Mouse (Mus musculus): ENCODE measurements at regions not wholly inside any gene's neighbourhood (a gene's known extent, or its start where the extent isn't known, plus 50 kb on each side); places are given as distances from the start of the nearest gene placed in this dataset.

DNA sequence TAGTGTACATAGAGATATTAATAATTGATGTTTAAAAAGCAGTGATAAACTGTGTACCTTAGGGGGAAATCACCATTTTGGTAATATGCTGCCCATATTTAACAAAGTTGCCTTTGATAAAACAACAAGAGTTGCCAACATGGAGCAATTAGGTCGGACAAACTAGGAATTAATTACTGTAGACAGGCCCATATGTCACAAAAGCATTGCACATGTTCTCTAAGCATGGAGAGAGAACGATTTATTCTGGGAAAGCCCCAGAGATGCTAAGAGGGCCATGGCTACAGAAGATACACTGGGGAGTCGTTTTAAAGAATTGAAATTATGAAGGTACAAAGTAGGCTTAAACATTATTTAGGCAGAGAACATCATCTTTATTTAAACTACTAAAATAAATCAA is 921.8 kb downstream of the Stpg2 start:
- Histone ChIP-seq H3K4me3 (replicated peaks; ENCODE audit: insufficient read depth, low read depth, low read length) (no peak overlapping the region), H3K4me1 (ENCODE audit: control insufficient read depth, insufficient read depth, low read length) (peaks cover 5% of the 10 kb centered on the region; the same call in 1 of the 2 replicates), H3K27ac (ENCODE audit: insufficient read depth, low read length) (no peak overlapping the region), H3K27me3 (ENCODE audit: control insufficient read depth, insufficient read depth, low read length) (no peaks in the 10 kb centered on the region)
- TF ChIP-seq CTCF (IDR thresholded peaks at IDR 0.05; ENCODE audit: borderline replicate concordance, insufficient read depth, low read depth, low read length): no peak
- no peak for TF ChIP-seq POLR2A (IDR thresholded peaks at IDR 0.05; ENCODE audit: borderline replicate concordance, insufficient read depth, low read length)
- DNase-seq: peak in 1 of 2 experiments; percentile 81
- 8% methylated on average over 3 of the region's 3 CpGs for WGBS

DNA sequence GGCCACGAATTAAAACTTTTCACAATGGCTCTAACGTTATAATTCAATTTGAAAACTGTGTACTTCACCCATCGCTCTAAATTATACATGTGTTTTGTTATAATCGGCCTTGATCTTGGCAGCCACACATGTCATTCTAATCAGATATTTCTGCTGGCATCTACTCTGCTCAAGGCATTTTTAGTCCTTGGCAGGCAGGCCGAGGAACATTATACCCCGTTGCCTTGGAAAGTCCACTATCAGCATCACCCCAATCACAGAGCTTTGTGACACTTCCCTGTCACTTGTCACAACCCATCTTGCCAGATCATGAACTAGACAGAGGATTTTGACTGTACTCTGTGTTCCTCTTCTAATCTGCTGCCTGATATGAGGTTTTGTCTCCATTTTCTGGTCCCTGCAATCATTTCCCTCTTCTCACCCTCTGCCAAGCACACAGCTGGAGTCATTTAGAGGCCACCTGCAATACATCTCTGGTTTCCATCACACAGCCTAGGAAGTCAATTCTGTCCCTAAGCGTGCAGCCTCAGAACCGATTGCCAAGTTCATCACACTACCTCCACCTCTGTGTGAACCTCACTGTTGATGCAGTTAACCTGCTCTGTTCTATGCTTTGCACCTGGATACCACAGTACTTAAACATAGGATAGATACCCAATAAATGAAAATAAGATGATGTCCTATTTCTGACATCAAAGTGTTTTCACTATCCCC is 923.7 kb downstream of the Stpg2 start:
- WGBS: 26% methylated on average over 8 of the region's 8 CpGs
- H3K4me1 ChIP-seq (ENCODE audit: control insufficient read depth, insufficient read depth, low read length): peaks cover 5% of the 10 kb centered on the region; the same call in 1 of the 2 replicates
- TF ChIP-seq CTCF (IDR thresholded peaks at IDR 0.05; ENCODE audit: borderline replicate concordance, insufficient read depth, low read depth, low read length): no peak
- no peak for TF ChIP-seq POLR2A (IDR thresholded peaks at IDR 0.05; ENCODE audit: borderline replicate concordance, insufficient read depth, low read length)

DNA sequence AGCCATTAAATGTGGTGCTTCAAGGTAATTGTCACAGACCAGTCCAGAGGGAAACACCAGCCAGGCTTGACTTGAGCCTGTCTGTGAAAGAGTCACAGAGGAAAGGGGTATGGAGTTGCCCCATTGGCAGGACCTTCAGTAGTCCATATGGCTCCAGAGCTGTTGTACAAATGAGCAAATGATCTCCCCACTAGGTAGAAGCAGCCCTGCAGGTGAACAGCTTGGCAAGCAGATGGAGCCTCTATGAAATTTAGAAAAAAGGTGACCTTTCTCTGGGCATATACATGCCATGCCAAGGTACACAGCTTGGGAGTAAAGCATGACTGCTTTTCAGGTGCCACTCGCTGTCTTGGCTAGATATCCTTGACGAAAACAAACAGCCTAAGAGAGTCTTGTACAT is 938.4 kb downstream of the Stpg2 start:
- Histone ChIP-seq H3K4me1 (ENCODE audit: control insufficient read depth, insufficient read depth, low read length) (peaks cover 2% of the 10 kb centered on the region; the same call in 1 of the 2 replicates), H3K27ac (ENCODE audit: insufficient read depth, low read length) (no peak overlapping the region; the same call in 1 of the 2 replicates), H3K27me3 (ENCODE audit: control insufficient read depth, insufficient read depth, low read length) (no peaks in the 10 kb centered on the region), H3K4me3 (replicated peaks; ENCODE audit: insufficient read depth, low read depth, low read length) (no peak overlapping the region)
- peak; percentile 89 to 98 for DNase-seq
- WGBS: 12% methylated on average over 2 of the region's 2 CpGs
- TF ChIP-seq CTCF (IDR thresholded peaks at IDR 0.05; ENCODE audit: borderline replicate concordance, insufficient read depth, low read depth, low read length): no peak
- no peak for TF ChIP-seq POLR2A (IDR thresholded peaks at IDR 0.05; ENCODE audit: borderline replicate concordance, insufficient read depth, low read length)

More for the DNA sequence above, 923.7 kb downstream of the Stpg2 start:
- Histone ChIP-seq H3K27me3 (ENCODE audit: control insufficient read depth, insufficient read depth, low read length) (no peaks in the 10 kb centered on the region), H3K27ac (ENCODE audit: insufficient read depth, low read length) (no peak overlapping the region), H3K4me3 (replicated peaks; ENCODE audit: insufficient read depth, low read depth, low read length) (no peak overlapping the region)
- peak; percentile 35 to 67 for DNase-seq

DNA sequence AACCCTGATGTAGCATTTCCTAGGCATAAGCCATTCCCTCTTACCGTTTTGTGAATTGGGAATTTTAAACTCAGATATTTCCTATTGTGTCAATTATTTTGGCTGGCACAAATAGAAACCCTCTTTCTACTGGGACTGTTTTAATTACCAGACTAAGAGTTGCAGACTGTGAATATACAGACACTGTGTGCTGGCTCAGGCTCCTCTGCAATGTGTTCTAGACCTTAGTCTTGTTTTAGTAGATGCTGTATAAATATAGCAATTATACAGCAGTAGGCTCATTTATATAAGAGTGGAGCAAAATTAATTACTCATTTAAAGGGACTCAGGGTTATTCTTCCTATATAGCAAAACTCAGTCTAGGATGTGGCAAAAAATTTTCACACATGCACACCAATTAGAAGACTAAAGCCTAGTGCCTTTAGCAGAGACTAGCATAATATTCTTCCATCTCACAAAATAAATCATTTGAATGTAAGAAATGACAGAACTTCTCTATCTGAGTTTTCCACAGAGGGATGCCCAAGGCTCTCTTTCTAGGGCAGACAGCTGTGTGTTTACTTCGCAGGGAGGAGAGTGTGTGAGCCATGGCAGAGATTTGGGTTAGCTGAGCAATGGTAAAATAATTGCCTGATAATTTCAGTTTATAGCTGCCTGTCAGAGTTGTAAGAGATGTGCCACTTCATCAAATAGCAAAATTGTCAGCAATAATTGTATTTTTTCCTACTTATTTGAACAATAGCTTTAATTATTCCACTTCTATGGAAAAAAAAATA is 941.9 kb downstream of the Stpg2 start:
- Histone ChIP-seq H3K4me1 (ENCODE audit: control insufficient read depth, insufficient read depth, low read length) (peaks cover 2% of the 10 kb centered on the region; the same call in 1 of the 2 replicates), H3K27me3 (ENCODE audit: control insufficient read depth, insufficient read depth, low read length) (no peaks in the 10 kb centered on the region), H3K27ac (ENCODE audit: insufficient read depth, low read length) (no peak overlapping the region), H3K4me3 (replicated peaks; ENCODE audit: insufficient read depth, low read depth, low read length) (no peak overlapping the region)
- no peak for TF ChIP-seq CTCF (IDR thresholded peaks at IDR 0.05; ENCODE audit: borderline replicate concordance, insufficient read depth, low read depth, low read length)
- no peak for TF ChIP-seq POLR2A (IDR thresholded peaks at IDR 0.05; ENCODE audit: borderline replicate concordance, insufficient read depth, low read length)
- DNase-seq: no peak
- WGBS: 81% methylated on average over 2 of the region's 2 CpGs

DNA sequence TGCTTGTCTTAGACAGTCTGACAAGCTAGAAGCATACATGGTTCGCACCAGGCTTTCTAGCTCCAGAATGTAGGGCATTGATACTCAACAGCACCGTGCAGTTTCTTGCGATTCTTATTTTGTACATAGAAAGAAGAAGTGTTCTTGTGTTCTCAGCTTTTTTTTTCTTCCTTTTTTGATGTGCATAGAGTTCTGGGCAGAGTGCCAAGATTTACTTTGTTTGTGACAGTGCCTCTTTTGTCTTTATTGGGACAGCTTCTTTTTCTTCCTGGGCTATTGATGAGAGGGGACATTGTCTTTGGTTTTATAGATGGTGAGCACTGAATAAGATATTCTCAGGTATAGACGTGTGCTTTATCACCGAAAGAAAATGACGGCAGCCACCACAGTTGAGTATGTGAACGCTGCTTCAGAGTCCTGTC is 945.0 kb downstream of the Stpg2 start:
- Histone ChIP-seq H3K4me3 (replicated peaks; ENCODE audit: insufficient read depth, low read depth, low read length) (no peak overlapping the region), H3K27ac (ENCODE audit: insufficient read depth, low read length) (no peak overlapping the region), H3K27me3 (ENCODE audit: control insufficient read depth, insufficient read depth, low read length) (no peaks in the 10 kb centered on the region), H3K4me1 (ENCODE audit: control insufficient read depth, insufficient read depth, low read length) (no peaks in the 10 kb centered on the region)
- WGBS: 74% methylated on average over 7 of the region's 7 CpGs
- DNase-seq: no peak
- TF ChIP-seq POLR2A (IDR thresholded peaks at IDR 0.05; ENCODE audit: borderline replicate concordance, insufficient read depth, low read length) (no peak), CTCF (IDR thresholded peaks at IDR 0.05; ENCODE audit: borderline replicate concordance, insufficient read depth, low read depth, low read length) (no peak)

DNA sequence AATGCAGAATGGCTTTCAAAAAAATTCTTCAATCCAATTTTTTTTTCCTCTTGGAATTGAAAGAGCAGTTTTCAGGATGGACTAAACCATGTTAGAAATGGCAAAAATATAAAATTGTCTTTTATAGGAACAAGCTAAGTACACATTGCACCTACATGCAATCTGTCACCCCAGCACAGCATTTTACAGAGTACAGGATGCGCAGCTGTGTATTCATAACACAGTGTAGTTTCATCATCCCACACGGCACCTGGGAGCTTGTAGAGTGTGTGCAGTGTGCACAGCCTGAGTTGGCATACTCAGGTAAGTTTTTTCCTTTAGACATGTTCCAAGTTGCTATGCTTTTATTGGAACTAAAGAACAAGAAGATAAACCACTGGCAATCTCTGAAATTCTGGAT is 974.0 kb downstream of the Stpg2 start:
- Histone ChIP-seq H3K4me1 (ENCODE audit: control insufficient read depth, insufficient read depth, low read length) (no peaks in the 10 kb centered on the region), H3K4me3 (replicated peaks; ENCODE audit: insufficient read depth, low read depth, low read length) (no peak overlapping the region), H3K27ac (ENCODE audit: insufficient read depth, low read length) (no peak overlapping the region), H3K27me3 (ENCODE audit: control insufficient read depth, insufficient read depth, low read length) (no peaks in the 10 kb centered on the region)
- no peak for DNase-seq
- 83% methylated on average over 2 of the region's 2 CpGs for WGBS
- no peak for TF ChIP-seq POLR2A (IDR thresholded peaks at IDR 0.05; ENCODE audit: borderline replicate concordance, insufficient read depth, low read length)
- no peak for TF ChIP-seq CTCF (IDR thresholded peaks at IDR 0.05; ENCODE audit: borderline replicate concordance, insufficient read depth, low read depth, low read length)

DNA sequence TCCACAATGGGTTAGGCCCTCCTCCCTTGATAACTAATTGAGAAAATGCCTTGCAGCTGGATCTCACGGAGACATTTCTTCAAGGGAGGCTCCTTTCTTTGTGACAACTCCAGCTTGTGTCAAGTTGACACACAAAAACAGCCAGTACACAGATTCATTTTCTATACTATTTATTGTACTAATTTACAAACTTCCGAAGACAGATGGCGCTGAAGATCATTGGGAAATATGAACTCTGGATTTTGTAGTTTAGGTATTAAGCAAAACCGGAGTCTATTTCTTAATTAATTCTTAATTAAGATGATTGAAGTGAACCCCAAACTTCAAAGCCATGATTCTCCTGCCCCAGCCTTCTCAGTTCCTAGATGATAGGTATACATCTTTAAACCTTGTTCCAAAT is 977.2 kb downstream of the Stpg2 start:
- Histone ChIP-seq H3K27me3 (ENCODE audit: control insufficient read depth, insufficient read depth, low read length) (no peaks in the 10 kb centered on the region), H3K27ac (ENCODE audit: insufficient read depth, low read length) (no peak overlapping the region), H3K4me1 (ENCODE audit: control insufficient read depth, insufficient read depth, low read length) (no peaks in the 10 kb centered on the region), H3K4me3 (replicated peaks; ENCODE audit: insufficient read depth, low read depth, low read length) (no peak overlapping the region)
- 88% methylated on average over 4 of the region's 4 CpGs for WGBS
- TF ChIP-seq POLR2A (IDR thresholded peaks at IDR 0.05; ENCODE audit: borderline replicate concordance, insufficient read depth, low read length): no peak
- peak; percentile 20; the same call in 1 of the 2 replicates for TF ChIP-seq CTCF (IDR thresholded peaks at IDR 0.05; ENCODE audit: borderline replicate concordance, insufficient read depth, low read depth, low read length)
- DNase-seq: no peak

All from cerebellum, adult 2 months (tissue).